Mouse (Mus musculus): Measurements from ENCODE around the gene Lrp4. TPM values are rescaled to one million over a fixed set of nuclear protein-coding genes. Genes with fewer than 3 reads are reported as not detected.

Lrp4 gene
- total and polyA plus RNA-seq, 2 experiments from 2014 or later: 2.8 to 22.3 TPM

- TF ChIP-seq EP300 (IDR thresholded peaks at IDR 0.05; ENCODE audit: low read depth) (no peak), CTCF (IDR thresholded peaks at IDR 0.05; ENCODE audit: low read depth) (no peak)
- no peak for ATAC-seq (ENCODE audit: insufficient read depth, low read depth)
- no peak for DNase-seq (ENCODE audit: low spot score)
- H3K36me3 ChIP-seq (replicated peaks; ENCODE audit: control insufficient read depth, insufficient read depth, low read length): no peaks in the 10 kb centered on the region
- no peak overlapping the region; the same call in 1 of the 2 replicates for H3K4me2 ChIP-seq (ENCODE audit: low read depth, low read length)
- peaks cover 9% of the 10 kb centered on the region for H3K4me1 ChIP-seq (ENCODE audit: control insufficient read depth, insufficient read depth)
- no peak overlapping the region for H3K4me3 ChIP-seq (ENCODE audit: low read depth, low read length)
- H3K9ac ChIP-seq (replicated peaks; ENCODE audit: low read depth, low read length): no peak overlapping the region
- WGBS: 62% methylated on average over 8 of the region's 8 CpGs
- H3K27me3 ChIP-seq (ENCODE audit: control insufficient read depth, insufficient read depth, low read length): no peaks in the 10 kb centered on the region
- H3K27ac ChIP-seq (ENCODE audit: low read depth): peak overlapping the region; percentile 74; the same call in 1 of the 2 replicates
- H3K9me3 ChIP-seq (replicated peaks; ENCODE audit: control insufficient read depth, low read length): no peaks in the 10 kb centered on the region
Measured at GRCm38 (mm10) chr2:91436713-91437112, 20.6 kb upstream of the Lrp4 start.

- DNase-seq (ENCODE audit: low spot score): no peak
- Histone ChIP-seq H3K9ac (replicated peaks; ENCODE audit: low read depth, low read length) (no peak overlapping the region), H3K4me1 (ENCODE audit: control insufficient read depth, insufficient read depth) (peaks cover 9% of the 10 kb centered on the region), H3K36me3 (replicated peaks; ENCODE audit: control insufficient read depth, insufficient read depth, low read length) (no peaks in the 10 kb centered on the region), H3K4me3 (ENCODE audit: low read depth, low read length) (no peak overlapping the region), H3K27me3 (ENCODE audit: control insufficient read depth, insufficient read depth, low read length) (no peaks in the 10 kb centered on the region), H3K4me2 (ENCODE audit: low read depth, low read length) (no peak overlapping the region; the same call in 1 of the 2 replicates), H3K9me3 (replicated peaks; ENCODE audit: control insufficient read depth, low read length) (no peaks in the 10 kb centered on the region), H3K27ac (ENCODE audit: low read depth) (peak overlapping the region; percentile 74)
- ATAC-seq (ENCODE audit: insufficient read depth, low read depth): no peak
- 58% methylated on average over 5 of the region's 5 CpGs for WGBS
- no peak for TF ChIP-seq EP300 (IDR thresholded peaks at IDR 0.05; ENCODE audit: low read depth)
- TF ChIP-seq CTCF (IDR thresholded peaks at IDR 0.05; ENCODE audit: low read depth): no peak
Measured at GRCm38 (mm10) chr2:91437116-91437815, 20.0 kb upstream of the Lrp4 start.

- no peak for DNase-seq (ENCODE audit: low spot score)
- Histone ChIP-seq H3K9me3 (replicated peaks; ENCODE audit: control insufficient read depth, low read length) (no peaks in the 10 kb centered on the region), H3K27me3 (ENCODE audit: control insufficient read depth, insufficient read depth, low read length) (no peaks in the 10 kb centered on the region), H3K9ac (replicated peaks; ENCODE audit: low read depth, low read length) (no peak overlapping the region), H3K27ac (ENCODE audit: low read depth) (no peak overlapping the region), H3K36me3 (replicated peaks; ENCODE audit: control insufficient read depth, insufficient read depth, low read length) (no peaks in the 10 kb centered on the region), H3K4me3 (ENCODE audit: low read depth, low read length) (no peak overlapping the region), H3K4me2 (ENCODE audit: low read depth, low read length) (no peak overlapping the region), H3K4me1 (ENCODE audit: control insufficient read depth, insufficient read depth) (peaks cover 14% of the 10 kb centered on the region)
- no peak for TF ChIP-seq CTCF (IDR thresholded peaks at IDR 0.05; ENCODE audit: low read depth)
- TF ChIP-seq EP300 (IDR thresholded peaks at IDR 0.05; ENCODE audit: low read depth): no peak
- 80% methylated on average over 10 of the region's 10 CpGs for WGBS
- no peak for ATAC-seq (ENCODE audit: insufficient read depth, low read depth)
Measured at GRCm38 (mm10) chr2:91439271-91439670, 18.0 kb upstream of the Lrp4 start.

- 72% methylated on average over 1 of the region's 1 CpGs for WGBS
- H3K4me2 ChIP-seq (ENCODE audit: low read depth, low read length): no peak overlapping the region
- DNase-seq (ENCODE audit: low spot score) (no peak), ATAC-seq (ENCODE audit: insufficient read depth, low read depth) (no peak)
- no peaks in the 10 kb centered on the region for H3K36me3 ChIP-seq (replicated peaks; ENCODE audit: control insufficient read depth, insufficient read depth, low read length)
- H3K27ac ChIP-seq (ENCODE audit: low read depth): no peak overlapping the region
- H3K4me3 ChIP-seq (ENCODE audit: low read depth, low read length): no peak overlapping the region
- H3K27me3 ChIP-seq (ENCODE audit: control insufficient read depth, insufficient read depth, low read length): no peaks in the 10 kb centered on the region
- H3K9ac ChIP-seq (replicated peaks; ENCODE audit: low read depth, low read length): no peak overlapping the region
- H3K4me1 ChIP-seq (ENCODE audit: control insufficient read depth, insufficient read depth): peaks cover 14% of the 10 kb centered on the region
- no peaks in the 10 kb centered on the region for H3K9me3 ChIP-seq (replicated peaks; ENCODE audit: control insufficient read depth, low read length)
- TF ChIP-seq EP300 (IDR thresholded peaks at IDR 0.05; ENCODE audit: low read depth) (no peak), CTCF (IDR thresholded peaks at IDR 0.05; ENCODE audit: low read depth) (no peak)
Measured at GRCm38 (mm10) chr2:91439876-91440275, 17.4 kb upstream of the Lrp4 start.

GRCm38 (mm10) chr2:91440686-91441085 is 16.6 kb upstream of the Lrp4 start:
- Histone ChIP-seq H3K27ac (ENCODE audit: low read depth) (no peak overlapping the region), H3K27me3 (ENCODE audit: control insufficient read depth, insufficient read depth, low read length) (no peaks in the 10 kb centered on the region), H3K9me3 (replicated peaks; ENCODE audit: control insufficient read depth, low read length) (no peaks in the 10 kb centered on the region), H3K4me3 (ENCODE audit: low read depth, low read length) (no peak overlapping the region), H3K4me1 (ENCODE audit: control insufficient read depth, insufficient read depth) (peaks cover 14% of the 10 kb centered on the region), H3K9ac (replicated peaks; ENCODE audit: low read depth, low read length) (no peak overlapping the region), H3K36me3 (replicated peaks; ENCODE audit: control insufficient read depth, insufficient read depth, low read length) (no peaks in the 10 kb centered on the region), H3K4me2 (ENCODE audit: low read depth, low read length) (no peak overlapping the region)
- DNase-seq (ENCODE audit: low spot score) (no peak), ATAC-seq (ENCODE audit: insufficient read depth, low read depth) (no peak)
- WGBS: 76% methylated on average over 5 of the region's 5 CpGs
- TF ChIP-seq CTCF (IDR thresholded peaks at IDR 0.05; ENCODE audit: low read depth): no peak
- no peak for TF ChIP-seq EP300 (IDR thresholded peaks at IDR 0.05; ENCODE audit: low read depth)

GRCm38 (mm10) chr2:91441715-91442114 is 15.6 kb upstream of the Lrp4 start:
- no peak for ATAC-seq (ENCODE audit: insufficient read depth, low read depth)
- WGBS: 54% methylated on average over 2 of the region's 2 CpGs
- no peak overlapping the region for H3K4me2 ChIP-seq (ENCODE audit: low read depth, low read length)
- H3K9ac ChIP-seq (replicated peaks; ENCODE audit: low read depth, low read length): no peak overlapping the region
- no peak for TF ChIP-seq CTCF (IDR thresholded peaks at IDR 0.05; ENCODE audit: low read depth)
- TF ChIP-seq EP300 (IDR thresholded peaks at IDR 0.05; ENCODE audit: low read depth): no peak
- H3K4me1 ChIP-seq (ENCODE audit: control insufficient read depth, insufficient read depth): peaks cover 14% of the 10 kb centered on the region
- DNase-seq (ENCODE audit: low spot score): no peak
- H3K36me3 ChIP-seq (replicated peaks; ENCODE audit: control insufficient read depth, insufficient read depth, low read length): no peaks in the 10 kb centered on the region
- no peak overlapping the region for H3K27ac ChIP-seq (ENCODE audit: low read depth)
- H3K9me3 ChIP-seq (replicated peaks; ENCODE audit: control insufficient read depth, low read length): no peaks in the 10 kb centered on the region
- H3K27me3 ChIP-seq (ENCODE audit: control insufficient read depth, insufficient read depth, low read length): no peaks in the 10 kb centered on the region
- H3K4me3 ChIP-seq (ENCODE audit: low read depth, low read length): no peak overlapping the region

All from heart, postnatal 0 days (tissue).